Mouse (Mus musculus) megakaryocyte, embryonic 14.5 days (primary cell): Measurements from ENCODE around the gene Dnajc16. TPM values are rescaled to one million over a fixed set of nuclear protein-coding genes. Genes with fewer than 3 reads are reported as not detected.
A peak's percentile ranks its signal among the peaks of the same experiment; 100 is the strongest.

Experiments
- H3K27me3 ChIP-seq: replicated peaks from 2 replicates; pipeline ENCODE3; 2012; ENCODE audit warnings: inconsistent platforms
- H3K36me3 ChIP-seq: replicated peaks from 2 replicates; pipeline ENCODE3; 2012; ENCODE audit warnings: low read length, inconsistent platforms, mixed read lengths
- H3K4me1 ChIP-seq: 2 replicates; pipeline ENCODE4 v1.6.1; 2012; ENCODE audit warnings: inconsistent platforms
- H3K4me3 ChIP-seq: replicated peaks from 2 replicates; pipeline ENCODE3; 2012; ENCODE audit warnings: moderate library complexity, mild to moderate bottlenecking, inconsistent platforms
- H3K9me3 ChIP-seq: 2 replicates; pipeline ENCODE4 v1.6.1; 2012; ENCODE audit warnings: inconsistent platforms
- FLI1 ChIP-seq: IDR thresholded peaks from 2 replicates; pipeline ENCODE4 v1.6.1; 2012; ENCODE audit warnings: low read length, inconsistent platforms, mixed read lengths
- GATA1 ChIP-seq: IDR thresholded peaks from 3 replicates; pipeline ENCODE4 v1.6.1; 2012; ENCODE audit warnings: mixed read lengths, low read length, inconsistent platforms, borderline replicate concordance
- polyA plus RNA-seq: library from polyadenylated mRNA; stranded (reverse); fragments of >175 nt; gene quantifications from 2 replicates; pipeline ENCODE4 v1.2.3, GENCODE M21; 2012; ENCODE audit warnings: low replicate concordance; ENCODE audit not compliant: insufficient read depth

Dnajc16 gene
- polyA plus RNA-seq, 1 experiment, result 1.8 TPM

DNA sequence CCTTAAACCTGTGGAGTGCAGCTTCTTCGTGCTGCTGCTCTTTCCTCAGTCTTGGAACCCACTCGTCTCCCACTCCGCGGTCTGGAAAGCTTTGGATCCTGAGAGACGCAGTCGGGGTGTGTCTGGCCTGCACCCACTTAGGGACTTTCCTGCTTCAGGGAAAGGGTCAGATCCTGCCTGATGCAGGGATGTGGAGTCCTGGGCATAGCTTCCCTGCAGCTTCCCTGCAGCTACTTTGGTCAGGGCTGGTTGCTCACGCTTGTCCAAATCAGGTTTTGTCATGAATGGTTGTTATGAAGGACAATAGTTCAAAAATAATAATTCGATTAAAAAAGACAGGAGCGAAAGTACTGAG is 55.5 kb downstream of the Dnajc16 start:
- H3K4me3 ChIP-seq, result peak overlapping the region; percentile 89
- peaks cover 6% of the 10 kb centered on the region for H3K9me3 ChIP-seq
- peaks cover 27% of the 10 kb centered on the region for H3K4me1 ChIP-seq
- no peaks in the 10 kb centered on the region for H3K36me3 ChIP-seq
- TF ChIP-seq FLI1 (no peak), GATA1 (no peak)
- H3K27me3 ChIP-seq, result peaks cover 5% of the 10 kb centered on the region

DNA sequence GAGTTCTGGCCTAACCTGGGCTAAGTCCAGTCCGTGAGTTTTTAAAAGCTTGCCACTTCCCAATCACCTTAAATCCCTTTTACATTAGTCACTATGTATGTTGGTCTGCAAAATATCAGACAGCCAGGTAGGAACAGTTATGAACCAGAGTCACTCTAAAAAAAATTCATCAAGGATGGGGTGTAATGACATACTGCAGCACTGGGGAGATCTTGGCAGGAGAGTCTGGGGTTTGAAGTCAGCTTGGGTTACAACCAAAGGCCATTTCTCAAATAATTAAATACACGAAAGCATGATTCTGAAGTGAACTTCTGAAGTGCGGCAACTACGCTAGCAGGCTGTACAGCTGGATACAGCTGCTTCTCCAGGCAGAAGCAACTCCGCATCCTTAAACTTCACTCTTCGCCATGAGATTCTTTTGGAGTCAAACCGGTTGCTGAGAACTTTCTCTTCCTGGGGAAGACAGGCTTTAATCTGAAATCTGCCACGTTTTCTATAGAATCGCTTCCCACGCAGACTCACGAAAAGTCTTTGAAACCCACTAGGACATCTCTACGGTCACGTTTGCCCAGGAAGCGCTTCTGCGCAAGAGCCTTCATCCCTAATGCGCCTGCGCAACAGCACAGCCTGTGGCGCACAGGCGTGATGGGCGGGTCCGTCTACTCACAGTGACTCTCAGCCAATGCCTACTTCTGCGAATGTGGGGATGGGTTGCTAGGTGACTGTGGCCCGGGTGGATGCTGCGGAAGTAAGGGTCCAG is 56.1 kb downstream of the Dnajc16 start:
- Histone ChIP-seq H3K4me3 (peak overlapping the region; percentile 89), H3K4me1 (peaks cover 27% of the 10 kb centered on the region), H3K36me3 (no peaks in the 10 kb centered on the region), H3K9me3 (peaks cover under 1% of the 10 kb centered on the region; the same call in 1 of the 2 replicates), H3K27me3 (peaks cover 9% of the 10 kb centered on the region)
- TF ChIP-seq GATA1, result no peak
- no peak for TF ChIP-seq FLI1

DNA sequence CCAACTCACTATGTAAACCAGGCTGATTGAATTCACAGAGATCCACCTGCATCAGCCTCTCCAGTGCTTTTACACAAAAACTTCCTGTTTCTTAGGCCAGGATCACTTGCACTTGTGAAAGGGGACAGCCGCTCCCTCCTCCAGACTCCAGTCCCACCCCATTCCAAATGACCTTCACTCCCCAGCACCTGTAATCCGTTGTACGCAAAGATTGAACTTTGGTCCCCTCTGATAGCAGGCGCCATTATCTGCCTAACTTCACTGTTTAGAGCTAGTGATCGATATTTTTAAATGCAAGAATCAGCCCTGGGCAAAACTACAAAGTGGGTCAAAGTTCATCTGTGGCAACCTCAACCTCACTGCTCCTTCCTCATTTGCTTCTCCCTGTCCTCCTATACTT is 59.0 kb downstream of the Dnajc16 start:
- Histone ChIP-seq H3K9me3 (no peaks in the 10 kb centered on the region), H3K4me3 (no peak overlapping the region), H3K27me3 (peaks cover 16% of the 10 kb centered on the region), H3K36me3 (no peaks in the 10 kb centered on the region), H3K4me1 (peaks cover 27% of the 10 kb centered on the region)
- TF ChIP-seq GATA1 (no peak), FLI1 (no peak)

DNA sequence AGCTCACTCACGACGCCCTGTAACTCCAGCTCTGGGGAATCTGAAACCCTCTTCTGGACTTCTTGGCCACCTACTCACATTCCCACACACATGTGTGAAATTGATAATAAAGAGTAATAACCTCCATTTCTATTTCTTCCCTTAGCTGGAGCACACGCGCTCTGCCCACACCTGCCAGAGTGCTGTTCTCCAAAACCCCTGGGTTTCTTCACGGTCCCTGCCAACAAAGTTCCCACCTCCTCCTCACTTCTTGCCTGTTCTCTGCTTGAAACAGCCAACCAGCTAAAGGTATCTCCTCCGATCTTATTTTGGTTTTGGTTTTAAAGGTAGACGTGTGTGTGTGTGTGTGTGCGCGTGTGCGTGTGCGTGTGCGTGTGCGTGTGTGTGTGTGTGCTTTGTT is 60.3 kb downstream of the Dnajc16 start:
- H3K4me3 ChIP-seq, result no peak overlapping the region
- no peaks in the 10 kb centered on the region for H3K9me3 ChIP-seq
- peaks cover 16% of the 10 kb centered on the region for H3K27me3 ChIP-seq
- TF ChIP-seq FLI1 (no peak), GATA1 (no peak)
- H3K36me3 ChIP-seq, result no peaks in the 10 kb centered on the region
- peaks cover 27% of the 10 kb centered on the region for H3K4me1 ChIP-seq

DNA sequence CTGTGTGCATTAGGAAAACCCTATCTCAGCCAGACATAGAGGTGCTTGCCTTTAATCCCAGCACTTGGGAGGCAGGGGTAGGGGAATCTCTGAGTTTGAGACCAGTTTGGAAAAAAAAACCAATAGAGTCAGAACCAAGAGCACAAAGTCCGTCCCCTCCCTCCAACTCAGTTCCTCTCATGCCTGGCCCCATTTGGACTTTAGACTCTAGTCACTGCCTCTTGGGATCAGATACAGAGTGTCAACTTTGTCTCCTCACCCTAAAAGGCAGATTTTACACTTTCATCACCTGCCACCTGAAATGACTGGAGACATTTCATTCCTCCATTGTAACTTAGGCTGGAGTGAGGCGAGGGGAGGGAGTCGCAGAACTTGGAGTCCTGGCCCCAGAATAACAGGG is 61.5 kb downstream of the Dnajc16 start:
- TF ChIP-seq GATA1 (no peak), FLI1 (no peak)
- peaks cover 16% of the 10 kb centered on the region for H3K27me3 ChIP-seq
- no peak overlapping the region for H3K4me3 ChIP-seq
- peaks cover 27% of the 10 kb centered on the region for H3K4me1 ChIP-seq
- H3K36me3 ChIP-seq, result no peaks in the 10 kb centered on the region
- H3K9me3 ChIP-seq, result no peaks in the 10 kb centered on the region

DNA sequence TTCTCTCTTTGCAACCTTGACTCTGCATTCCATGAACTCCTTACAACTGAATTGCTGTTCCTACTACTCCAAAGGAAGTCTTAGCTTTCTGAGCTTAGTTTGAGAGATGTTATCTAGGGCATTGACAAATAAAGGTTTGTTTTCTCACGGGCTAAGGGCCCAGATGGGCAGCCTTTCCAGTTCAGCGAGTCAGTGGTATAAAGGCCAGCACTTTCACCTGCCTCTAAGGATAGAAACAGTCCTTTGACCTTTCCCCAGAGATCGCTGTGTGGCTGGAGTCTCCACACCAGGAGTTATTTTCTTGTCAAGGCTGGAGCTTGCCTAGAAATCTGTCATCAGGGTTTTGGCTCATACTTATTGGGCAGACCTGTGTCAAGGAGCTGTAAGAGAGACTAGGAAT is 65.0 kb downstream of the Dnajc16 start:
- Histone ChIP-seq H3K27me3 (peaks cover 15% of the 10 kb centered on the region), H3K36me3 (peaks cover 4% of the 10 kb centered on the region), H3K9me3 (no peaks in the 10 kb centered on the region), H3K4me3 (no peak overlapping the region), H3K4me1 (peaks cover 33% of the 10 kb centered on the region)
- TF ChIP-seq GATA1 (no peak), FLI1 (no peak)

DNA sequence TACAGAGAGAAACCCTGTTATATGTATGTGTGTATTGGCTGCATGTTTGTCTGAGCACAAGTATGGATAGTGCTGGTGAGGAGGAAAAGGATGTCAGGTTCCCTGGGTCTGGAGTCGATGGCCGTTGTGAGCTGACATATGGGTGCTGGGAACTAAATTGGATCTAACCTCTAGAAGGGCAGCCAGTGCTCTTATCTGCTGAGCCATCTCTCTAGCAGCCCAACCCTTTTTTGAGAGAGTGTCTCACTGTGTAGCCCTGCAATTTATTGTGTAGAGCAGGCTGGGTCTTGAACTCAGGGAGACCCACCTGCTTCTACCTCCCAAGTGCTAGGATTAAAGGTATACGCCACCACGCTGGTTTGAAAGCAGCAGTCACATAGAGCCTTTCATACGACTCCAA is 65.5 kb downstream of the Dnajc16 start:
- TF ChIP-seq FLI1 (no peak), GATA1 (no peak)
- Histone ChIP-seq H3K36me3 (peaks cover 8% of the 10 kb centered on the region), H3K27me3 (peaks cover 13% of the 10 kb centered on the region), H3K4me3 (no peak overlapping the region), H3K4me1 (peaks cover 38% of the 10 kb centered on the region), H3K9me3 (no peaks in the 10 kb centered on the region)

DNA sequence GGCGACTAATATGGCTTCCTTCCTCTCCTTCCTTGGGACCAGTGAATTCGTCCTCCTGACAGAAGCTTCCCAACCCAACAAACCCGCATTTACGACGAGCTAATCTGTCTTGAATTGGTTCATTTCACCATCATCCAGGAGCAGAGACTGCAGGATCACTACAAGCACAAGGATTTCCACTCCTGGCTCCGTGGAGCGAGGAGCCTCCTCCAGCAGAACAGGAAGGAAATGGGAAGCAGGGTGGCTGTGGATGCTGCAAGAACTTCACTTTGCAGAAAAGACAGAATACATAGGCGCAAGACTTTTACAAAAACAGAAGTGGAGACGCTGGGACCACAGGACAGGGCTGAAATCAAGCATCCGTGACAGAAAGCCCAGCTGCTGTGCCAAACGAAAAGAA is 66.1 kb downstream of the Dnajc16 start:
- Histone ChIP-seq H3K27me3 (peaks cover 9% of the 10 kb centered on the region), H3K4me3 (peak overlapping the region; percentile 59), H3K36me3 (peaks cover 15% of the 10 kb centered on the region), H3K9me3 (no peaks in the 10 kb centered on the region), H3K4me1 (peaks cover 45% of the 10 kb centered on the region)
- TF ChIP-seq FLI1, result no peak
- no peak for TF ChIP-seq GATA1

DNA sequence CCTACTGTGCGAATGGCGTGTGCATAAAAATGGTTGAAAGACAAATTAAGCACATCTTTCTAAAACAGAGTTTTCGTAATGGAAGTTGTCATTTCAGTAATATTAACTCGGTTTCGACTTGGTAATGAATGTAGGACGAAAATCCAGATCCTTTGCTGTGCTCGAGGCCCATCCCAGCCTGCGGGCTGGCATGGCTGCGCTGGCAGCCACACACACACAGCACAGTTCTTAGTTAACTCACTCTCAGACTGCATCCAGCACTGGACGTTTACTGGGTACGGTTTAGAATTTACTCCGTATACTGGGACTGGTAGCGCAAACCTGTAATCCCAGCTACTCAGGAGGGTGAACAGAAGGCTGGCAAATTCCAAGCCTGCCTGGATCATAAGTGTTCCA is 67.1 kb downstream of the Dnajc16 start:
- H3K4me1 ChIP-seq, result peaks cover 54% of the 10 kb centered on the region
- H3K9me3 ChIP-seq, result no peaks in the 10 kb centered on the region
- peaks cover 2% of the 10 kb centered on the region for H3K27me3 ChIP-seq
- H3K4me3 ChIP-seq, result peak overlapping the region; percentile 98
- H3K36me3 ChIP-seq, result peaks cover 16% of the 10 kb centered on the region
- no peak for TF ChIP-seq GATA1
- TF ChIP-seq FLI1, result no peak

DNA sequence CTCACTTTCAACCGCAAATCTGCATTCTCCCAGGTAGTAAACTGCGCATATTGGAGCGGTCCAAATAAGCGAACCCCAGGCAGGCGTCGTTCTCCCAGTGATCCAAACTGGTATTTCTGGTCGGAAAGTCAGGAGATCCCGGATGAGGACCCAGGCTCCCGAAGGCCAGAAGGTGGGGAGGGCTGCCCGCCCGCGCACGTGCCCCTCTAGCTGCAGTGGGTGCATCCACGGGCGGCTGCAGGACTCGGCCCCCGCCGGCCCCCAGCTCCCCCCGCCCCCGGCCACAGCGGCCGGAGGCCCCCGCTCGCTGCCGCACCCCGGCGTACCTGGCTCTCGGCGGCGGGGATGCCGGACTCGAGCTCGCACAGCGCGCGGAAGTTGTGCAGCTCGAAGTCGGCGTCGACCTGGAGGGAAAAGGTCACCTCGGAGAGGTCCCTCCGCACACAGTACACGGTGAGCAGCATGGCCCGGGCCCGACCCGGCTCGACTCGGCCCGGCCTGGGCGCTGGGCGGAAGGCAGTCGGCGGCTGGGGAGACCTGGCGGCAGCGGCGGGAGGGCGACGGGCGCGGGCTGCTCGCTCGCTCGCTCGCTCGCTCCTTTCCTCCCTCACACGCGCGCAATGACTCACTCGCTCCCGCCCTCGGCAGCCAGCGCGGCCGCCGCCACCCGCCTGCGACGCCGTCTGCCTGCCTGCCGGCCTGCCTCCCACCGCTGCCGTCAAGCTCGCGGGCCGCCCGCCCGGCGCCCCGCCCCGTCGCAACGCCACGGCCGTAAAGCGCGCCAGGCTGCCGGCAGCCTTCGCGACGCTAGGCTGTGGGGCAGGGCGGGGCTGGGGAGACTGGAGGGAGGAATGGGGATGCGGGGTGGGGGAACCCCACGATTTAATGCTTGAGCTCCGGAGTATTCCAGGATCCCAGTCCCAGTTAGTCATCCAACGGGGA is 67.7 kb downstream of the Dnajc16 start, which contains the start of gene Ddi2:
Ddi2 (minus strand) TSS at position 689 of the 942 bp plus-strand sequence.
- Histone ChIP-seq H3K4me1 (peaks cover 60% of the 10 kb centered on the region), H3K36me3 (peaks cover 18% of the 10 kb centered on the region), H3K27me3 (peaks cover 2% of the 10 kb centered on the region), H3K9me3 (no peaks in the 10 kb centered on the region), H3K4me3 (peak within 1 kb of the TSS; percentile 98)
- TF ChIP-seq FLI1, result no peak
- no peak for TF ChIP-seq GATA1
